Mouse (Mus musculus): ENCODE data around the gene Glyatl3. TPM values are rescaled to one million over a fixed set of nuclear protein-coding genes. Genes with fewer than 3 reads are reported as not detected.

Glyatl3 gene
- polyA plus RNA-seq (2012; fragmentation: generic; extraction: Trizol): not detected

GRCm38 (mm10) chr17:40914250-40914649 lies at the start of gene Glyatl3:
Glyatl3 (minus strand) TSS chr17:40914350.
- Histone ChIP-seq H3K36me3 (ENCODE audit: control insufficient read depth, insufficient read depth) (no peaks in the 10 kb centered on the region), H3K4me2 (ENCODE audit: low read depth) (no peak within 1 kb of the TSS), H3K4me3 (no peak within 1 kb of the TSS), H3K79me2 (ENCODE audit: control insufficient read depth, insufficient read depth) (no peaks in the 10 kb centered on the region), H3ac (ENCODE audit: control insufficient read depth, insufficient read length) (no peak within 1 kb of the TSS), H3K27me3 (ENCODE audit: control insufficient read depth, insufficient read depth, insufficient read length) (no peaks in the 10 kb centered on the region)
- TF ChIP-seq E2F4 (IDR thresholded peaks at IDR 0.05; ENCODE audit: insufficient read depth) (no peak), MAX (IDR thresholded peaks at IDR 0.05; ENCODE audit: low read depth) (no peak), CEBPB (IDR thresholded peaks at IDR 0.05; ENCODE audit: insufficient read depth, poor library complexity, severe bottlenecking) (no peak), POLR2A (IDR thresholded peaks at IDR 0.05; ENCODE audit: insufficient read length, low read depth) (no peak), POLR2AphosphoS2 (IDR thresholded peaks at IDR 0.05; ENCODE audit: insufficient read length, low read depth) (no peak)

GRCm38 (mm10) chr17:40948518-40948917 lies 34.4 kb upstream of the Glyatl3 start:
- no peaks in the 10 kb centered on the region for H3K79me2 ChIP-seq (ENCODE audit: control insufficient read depth, insufficient read depth)
- no peaks in the 10 kb centered on the region for H3K27me3 ChIP-seq (ENCODE audit: control insufficient read depth, insufficient read depth, insufficient read length)
- H3K4me3 ChIP-seq: no peak overlapping the region
- H3K4me2 ChIP-seq (ENCODE audit: low read depth): no peak overlapping the region
- peaks cover 2% of the 10 kb centered on the region for H3K36me3 ChIP-seq (ENCODE audit: control insufficient read depth, insufficient read depth)
- TF ChIP-seq CEBPB (IDR thresholded peaks at IDR 0.05; ENCODE audit: insufficient read depth, poor library complexity, severe bottlenecking) (no peak), E2F4 (IDR thresholded peaks at IDR 0.05; ENCODE audit: insufficient read depth) (no peak), TCF3 (IDR thresholded peaks at IDR 0.05; ENCODE audit: insufficient read length, low read depth) (no peak), USF1 (IDR thresholded peaks at IDR 0.05; ENCODE audit: low read depth) (no peak), POLR2A (IDR thresholded peaks at IDR 0.05; ENCODE audit: insufficient read length, low read depth) (no peak), MYOG (IDR thresholded peaks at IDR 0.05; ENCODE audit: control insufficient read depth in 1 of 3, insufficient read depth in 1 of 3, insufficient read length in 2 of 3, low read depth in 2 of 3) (no peak), REST (IDR thresholded peaks at IDR 0.05; ENCODE audit: insufficient read depth, insufficient read length) (no peak), SRF (IDR thresholded peaks at IDR 0.05; ENCODE audit: control insufficient read depth, insufficient read length, low read depth) (no peak)
- no peak overlapping the region for H3ac ChIP-seq (ENCODE audit: control insufficient read depth, insufficient read length)

DNA sequence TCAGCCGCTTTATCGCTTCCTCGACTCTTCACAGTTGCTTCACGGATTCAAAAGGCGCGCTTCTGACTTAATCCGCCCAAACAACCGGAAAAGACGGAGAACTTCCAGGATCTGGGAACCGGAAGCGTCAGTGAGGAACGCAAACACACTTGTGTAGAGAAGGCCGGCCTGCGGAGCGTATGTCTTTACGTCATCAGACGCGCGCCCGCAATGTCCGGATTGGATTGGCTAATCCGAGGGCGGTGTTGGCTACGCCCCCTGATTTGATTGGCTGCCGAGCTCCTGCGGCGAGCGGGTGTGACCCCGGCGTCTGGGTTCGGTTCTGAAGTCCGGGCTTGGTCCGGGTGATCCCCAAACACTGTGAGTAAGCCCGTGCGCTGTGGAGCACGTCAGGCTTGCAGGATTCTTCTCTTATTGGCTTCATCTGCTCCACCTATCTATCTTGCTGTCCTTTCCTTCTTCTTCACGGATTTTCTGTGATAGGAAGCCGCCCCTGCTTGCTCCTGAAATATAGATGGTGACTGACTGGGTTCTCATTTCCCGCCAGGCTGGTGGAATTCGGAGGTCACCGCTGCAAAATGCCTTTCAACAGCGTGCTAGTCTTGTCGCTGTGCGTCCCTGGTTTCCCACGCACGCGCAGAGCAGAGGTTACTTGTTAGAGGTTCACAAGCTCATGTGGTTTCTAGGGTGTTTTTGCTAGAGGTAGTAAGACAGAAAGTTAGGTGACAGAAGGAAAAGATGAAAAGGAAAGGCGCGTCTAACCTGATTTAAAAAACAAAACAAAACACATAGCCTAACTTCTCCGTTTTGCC lies 20.5 kb upstream of the Glyatl3 start, which contains the start of the genes Mut and Cenpq:
TSS of gene Mut (plus strand) at position 266 of the 812 bp plus-strand sequence.
TSS of gene Cenpq (minus strand) at position 628 of the 812 bp plus-strand sequence.
- H3K4me2 ChIP-seq (ENCODE audit: low read depth): peak within 1 kb of the TSS; percentile 98
- H3K4me3 ChIP-seq: peak within 1 kb of the TSS; percentile 67
- H3ac ChIP-seq (ENCODE audit: control insufficient read depth, insufficient read length): no peak within 1 kb of the TSS
- TF ChIP-seq SRF (IDR thresholded peaks at IDR 0.05; ENCODE audit: control insufficient read depth, insufficient read length, low read depth) (peak; percentile 61), REST (IDR thresholded peaks at IDR 0.05; ENCODE audit: insufficient read depth, insufficient read length) (no peak), USF1 (IDR thresholded peaks at IDR 0.05; ENCODE audit: low read depth) (no peak), E2F4 (IDR thresholded peaks at IDR 0.05; ENCODE audit: insufficient read depth) (peak; percentile 95), POLR2AphosphoS2 (IDR thresholded peaks at IDR 0.05; ENCODE audit: insufficient read length, low read depth) (peak; percentile 42), MYOD1 (IDR thresholded peaks at IDR 0.05; ENCODE audit: control insufficient read depth in 1 of 3, insufficient read length in 2 of 3, low read depth in 2 of 3) (no peak), MAX (IDR thresholded peaks at IDR 0.05; ENCODE audit: low read depth) (no peak), TCF12 (IDR thresholded peaks at IDR 0.05; ENCODE audit: insufficient read depth, poor library complexity, severe bottlenecking) (no peak), CEBPB (IDR thresholded peaks at IDR 0.05; ENCODE audit: insufficient read depth, poor library complexity, severe bottlenecking) (no peak), MYOG (IDR thresholded peaks at IDR 0.05; ENCODE audit: control insufficient read depth in 1 of 3, insufficient read depth in 1 of 3, insufficient read length in 2 of 3, low read depth in 2 of 3) (no peak), POLR2A (IDR thresholded peaks at IDR 0.05; ENCODE audit: insufficient read length, low read depth) (peak; percentile 55), TCF3 (IDR thresholded peaks at IDR 0.05; ENCODE audit: insufficient read length, low read depth) (no peak)
- no peaks in the 10 kb centered on the region for H3K27me3 ChIP-seq (ENCODE audit: control insufficient read depth, insufficient read depth, insufficient read length)
- H3K36me3 ChIP-seq (ENCODE audit: control insufficient read depth, insufficient read depth): peaks cover 8% of the 10 kb centered on the region
- peaks cover 8% of the 10 kb centered on the region for H3K79me2 ChIP-seq (ENCODE audit: control insufficient read depth, insufficient read depth)

- TF ChIP-seq CEBPB (IDR thresholded peaks at IDR 0.05; ENCODE audit: insufficient read depth, poor library complexity, severe bottlenecking) (no peak), E2F4 (IDR thresholded peaks at IDR 0.05; ENCODE audit: insufficient read depth) (no peak), POLR2A (IDR thresholded peaks at IDR 0.05; ENCODE audit: insufficient read length, low read depth) (no peak), MAX (IDR thresholded peaks at IDR 0.05; ENCODE audit: low read depth) (no peak), POLR2AphosphoS2 (IDR thresholded peaks at IDR 0.05; ENCODE audit: insufficient read length, low read depth) (no peak), MYOG (IDR thresholded peaks at IDR 0.05; ENCODE audit: control insufficient read depth in 1 of 3, insufficient read depth in 1 of 3, insufficient read length in 2 of 3, low read depth in 2 of 3) (no peak), USF1 (IDR thresholded peaks at IDR 0.05; ENCODE audit: low read depth) (no peak), REST (IDR thresholded peaks at IDR 0.05; ENCODE audit: insufficient read depth, insufficient read length) (no peak), TCF3 (IDR thresholded peaks at IDR 0.05; ENCODE audit: insufficient read length, low read depth) (no peak), TCF12 (IDR thresholded peaks at IDR 0.05; ENCODE audit: insufficient read depth, poor library complexity, severe bottlenecking) (no peak), MYOD1 (IDR thresholded peaks at IDR 0.05; ENCODE audit: control insufficient read depth in 1 of 3, insufficient read length in 2 of 3, low read depth in 2 of 3) (no peak), SRF (IDR thresholded peaks at IDR 0.05; ENCODE audit: control insufficient read depth, insufficient read length, low read depth) (no peak)
- H3K4me3 ChIP-seq: peak overlapping the region; percentile 67
Measured at GRCm38 (mm10) chr17:40933985-40934384, 19.8 kb upstream of the Glyatl3 start.

More at GRCm38 (mm10) chr17:40933985-40934384, 19.8 kb upstream of the Glyatl3 start:
- Histone ChIP-seq H3K27me3 (ENCODE audit: control insufficient read depth, insufficient read depth, insufficient read length) (no peaks in the 10 kb centered on the region), H3ac (ENCODE audit: control insufficient read depth, insufficient read length) (no peak overlapping the region), H3K36me3 (ENCODE audit: control insufficient read depth, insufficient read depth) (peaks cover 8% of the 10 kb centered on the region), H3K4me2 (ENCODE audit: low read depth) (peak overlapping the region; percentile 91), H3K79me2 (ENCODE audit: control insufficient read depth, insufficient read depth) (peaks cover 8% of the 10 kb centered on the region)
